Mouse (Mus musculus) A20 (cell line): ENCODE data around the gene Zkscan8.
"Not testable (repeated sequence)": the region's sequence is repeated elsewhere in the genome, so short reads cannot be mapped to it uniquely, and the experiment has no call there.

ENCODE experiments used
- DNase-seq: peaks from one replicate; pipeline ENCODE4 v3.0.0-alpha.2; 2011; ENCODE audit warnings: low read depth, low spot score

Zkscan8 gene

GRCm38 (mm10) chr13:21530781-21531201 is at the start of gene Zkscan8:
Gene Zkscan8, minus strand, starts transcription at chr13:21531120.
- DNase-seq: peak; percentile 94

GRCm38 (mm10) chr13:21559793-21560192 is 28.9 kb upstream of the Zkscan8 start, which contains the start of gene Olfr1535:
Gene Olfr1535, minus strand, starts transcription at chr13:21559893.
- DNase-seq: no peak

- no peak for DNase-seq
Measured at GRCm38 (mm10) chr13:21550416-21551110, 19.6 kb upstream of the Zkscan8 start.

- no peak for DNase-seq
Measured at GRCm38 (mm10) chr13:21549487-21549886, 18.6 kb upstream of the Zkscan8 start.

GRCm38 (mm10) chr13:21542708-21543107 is 11.8 kb upstream of the Zkscan8 start, which contains the start of gene Olfr1366:
Gene Olfr1366, minus strand, starts transcription at chr13:21542808.
- DNase-seq: no peak

GRCm38 (mm10) chr13:21530136-21530535 is 784 bp downstream of the Zkscan8 start:
- peak; percentile 28 for DNase-seq

GRCm38 (mm10) chr13:21506221-21506649 is 24.7 kb downstream of the Zkscan8 start:
- DNase-seq: peak; percentile 95

- no peak for DNase-seq
Measured at GRCm38 (mm10) chr13:21502296-21502695, 28.6 kb downstream of the Zkscan8 start.

- not testable (repeated sequence) for DNase-seq
Measured at GRCm38 (mm10) chr13:21501182-21501581, 29.7 kb downstream of the Zkscan8 start, which contains the start of gene Gm11273. Gene Gm11273, minus strand, starts transcription at chr13:21501418.

GRCm38 (mm10) chr13:21495080-21495479 is 35.8 kb downstream of the Zkscan8 start, which contains the start of gene AK157302:
Gene AK157302, plus strand, starts transcription at chr13:21495223.
- no peak for DNase-seq

GRCm38 (mm10) chr13:21492847-21493246 is 38.1 kb downstream of the Zkscan8 start:
- no peak for DNase-seq

GRCm38 (mm10) chr13:21486881-21487280 is 44.0 kb downstream of the Zkscan8 start:
- DNase-seq: no peak

- not testable (repeated sequence) for DNase-seq
Measured at GRCm38 (mm10) chr13:21478759-21479670, 51.9 kb downstream of the Zkscan8 start, which contains the start of the genes Zkscan4 and Gm10065. Gene Zkscan4, plus strand, starts transcription at chr13:21478907. Gene Gm10065, minus strand, starts transcription at chr13:21479441.

- no peak for DNase-seq
Measured at GRCm38 (mm10) chr13:21472427-21472826, 58.5 kb downstream of the Zkscan8 start.

- DNase-seq: no peak
Measured at GRCm38 (mm10) chr13:21469097-21469496, 61.8 kb downstream of the Zkscan8 start.

GRCm38 (mm10) chr13:21468061-21469019 is 62.6 kb downstream of the Zkscan8 start, which contains the start of gene Nkapl:
Gene Nkapl, minus strand, starts transcription at chr13:21468509.
- peak; percentile 72 for DNase-seq

GRCm38 (mm10) chr13:21467336-21467735 is 63.6 kb downstream of the Zkscan8 start:
- DNase-seq: no peak
